Mouse (Mus musculus) midbrain, embryonic 16.5 days (tissue): ENCODE results near the gene Srbd1. TPM values are rescaled to one million over a fixed set of nuclear protein-coding genes. Genes with fewer than 3 reads are reported as not detected.

Source experiments
- ATAC-seq: fragments of 200-750 bp; cut with Nextera tagmentation; 2 replicates; pipeline ENCODE4 v1.8.0; 2017; ENCODE audit warnings: moderate TSS enrichment
- H3K27ac ChIP-seq: fragments of 300-500 bp; sonication (generic); 2 replicates; pipeline ENCODE4 v1.5.1; 2014; ENCODE audit warnings: mild to moderate bottlenecking, low read length, mixed read lengths
- H3K27me3 ChIP-seq: fragments of 300-500 bp; sonication (generic); 2 replicates; pipeline ENCODE4 v1.6.1; 2014; ENCODE audit warnings: low read depth, low read length, mixed read lengths; ENCODE audit not compliant: control insufficient read depth, insufficient read depth
- H3K36me3 ChIP-seq: fragments of 300-500 bp; sonication (generic); 2 replicates; pipeline ENCODE4 v1.6.1; 2014; ENCODE audit warnings: mild to moderate bottlenecking, low read length, moderate library complexity, mixed read lengths; ENCODE audit not compliant: control insufficient read depth, insufficient read depth
- H3K4me1 ChIP-seq: fragments of 300-500 bp; sonication (generic); 2 replicates; pipeline ENCODE4 v1.6.1; 2014; ENCODE audit warnings: mild to moderate bottlenecking, low read length, mixed read lengths; ENCODE audit not compliant: control insufficient read depth, insufficient read depth
- H3K4me2 ChIP-seq: fragments of 300-500 bp; sonication (generic); 2 replicates; pipeline ENCODE4 v1.6.1; 2014; ENCODE audit warnings: mild to moderate bottlenecking, low read length, mixed read lengths
- H3K4me3 ChIP-seq: fragments of 300-500 bp; sonication (generic); 2 replicates; pipeline ENCODE4 v1.5.1; 2014; ENCODE audit warnings: low read depth, mild to moderate bottlenecking, low read length, moderate library complexity, mixed read lengths
- H3K9ac ChIP-seq: fragments of 300-500 bp; sonication (generic); 2 replicates; pipeline ENCODE4 v1.6.1; 2014; ENCODE audit warnings: low read depth, low read length, mixed read lengths
- H3K9me3 ChIP-seq: fragments of 300-500 bp; sonication (generic); replicated peaks from 2 replicates; pipeline ENCODE4 v1.6.1; 2014; ENCODE audit warnings: mild to moderate bottlenecking, low read length, mixed read lengths; ENCODE audit not compliant: control insufficient read depth, poor library complexity, severe bottlenecking
- WGBS: fragments of 180-500 bp; shearing (Covaris S2); extraction: QIAGEN DNeasy Blood & Tissue Kit; methylation state at CpG from one replicate; pipeline ENCODE4 v1.1.7; 2014; 5-methylcytosine and 5-hydroxymethylcytosine counted together
- polyA plus RNA-seq: library from polyadenylated mRNA; unstranded; fragments of >200 nt; fragmentation: Nextera tagmentation; extraction: Ambion mirVana; gene quantifications from 2 replicates; pipeline ENCODE4 v1.2.1, GENCODE M21; 2015

Gene Srbd1
- polyA plus RNA-seq, 1 experiment from 2014 or later, result 15.5 TPM

- Histone ChIP-seq H3K4me1 (no peaks in the 10 kb centered on the region), H3K9ac (no peak overlapping the region), H3K4me3 (no peak overlapping the region), H3K4me2 (no peak overlapping the region), H3K27me3 (no peaks in the 10 kb centered on the region), H3K36me3 (peaks cover 5% of the 10 kb centered on the region; the same call in 1 of the 2 replicates), H3K9me3 (no peaks in the 10 kb centered on the region), H3K27ac (no peak overlapping the region)
- ATAC-seq, result no peak
- WGBS, result 95% methylated on average over 3 of the region's 3 CpGs
Measured at GRCm38 (mm10) chr17:86123146-86123545, 21.8 kb downstream of the Srbd1 start.

GRCm38 (mm10) chr17:86096875-86097274 lies 48.1 kb downstream of the Srbd1 start:
- Histone ChIP-seq H3K4me3 (no peak overlapping the region), H3K27me3 (no peaks in the 10 kb centered on the region), H3K4me1 (no peaks in the 10 kb centered on the region), H3K9me3 (no peaks in the 10 kb centered on the region), H3K4me2 (no peak overlapping the region), H3K36me3 (peaks cover 3% of the 10 kb centered on the region; the same call in 1 of the 2 replicates), H3K27ac (no peak overlapping the region), H3K9ac (no peak overlapping the region)
- no peak for ATAC-seq
- WGBS, result 98% methylated on average over 2 of the region's 2 CpGs

- Histone ChIP-seq H3K4me2 (no peak overlapping the region), H3K4me3 (no peak overlapping the region), H3K27me3 (no peaks in the 10 kb centered on the region), H3K9me3 (no peaks in the 10 kb centered on the region), H3K4me1 (no peaks in the 10 kb centered on the region), H3K36me3 (peaks cover 3% of the 10 kb centered on the region; the same call in 1 of the 2 replicates), H3K9ac (no peak overlapping the region), H3K27ac (no peak overlapping the region)
- WGBS, result 98% methylated on average over 1 of the region's 1 CpGs
- ATAC-seq, result no peak
Measured at GRCm38 (mm10) chr17:86093124-86093523, 51.9 kb downstream of the Srbd1 start.

GRCm38 (mm10) chr17:86091631-86092030 lies 53.3 kb downstream of the Srbd1 start:
- Histone ChIP-seq H3K4me2 (no peak overlapping the region), H3K4me1 (no peaks in the 10 kb centered on the region), H3K4me3 (no peak overlapping the region), H3K9ac (no peak overlapping the region), H3K9me3 (no peaks in the 10 kb centered on the region), H3K27me3 (no peaks in the 10 kb centered on the region), H3K36me3 (peaks cover 3% of the 10 kb centered on the region; the same call in 1 of the 2 replicates), H3K27ac (no peak overlapping the region)
- ATAC-seq, result no peak
- 83% methylated on average over 1 of the region's 1 CpGs for WGBS

- H3K27ac ChIP-seq, result no peak overlapping the region
- no peak overlapping the region for H3K4me2 ChIP-seq
- no peaks in the 10 kb centered on the region for H3K9me3 ChIP-seq
- WGBS, result 44% methylated on average over 9 of the region's 9 CpGs
- H3K4me3 ChIP-seq, result no peak overlapping the region
- no peaks in the 10 kb centered on the region for H3K36me3 ChIP-seq
- H3K4me1 ChIP-seq, result no peaks in the 10 kb centered on the region
- no peak for ATAC-seq
- no peaks in the 10 kb centered on the region for H3K27me3 ChIP-seq
- no peak overlapping the region for H3K9ac ChIP-seq
Measured at GRCm38 (mm10) chr17:86089893-86090588, 54.9 kb downstream of the Srbd1 start.

GRCm38 (mm10) chr17:86087922-86088321 lies 57.1 kb downstream of the Srbd1 start:
- ATAC-seq, result no peak
- 93% methylated on average over 9 of the region's 9 CpGs for WGBS
- Histone ChIP-seq H3K9ac (no peak overlapping the region), H3K9me3 (no peaks in the 10 kb centered on the region), H3K27me3 (no peaks in the 10 kb centered on the region), H3K4me2 (no peak overlapping the region), H3K4me3 (no peak overlapping the region), H3K4me1 (no peaks in the 10 kb centered on the region; the same call in 1 of the 2 replicates), H3K27ac (no peak overlapping the region), H3K36me3 (no peaks in the 10 kb centered on the region)

GRCm38 (mm10) chr17:86086191-86086590 lies 58.8 kb downstream of the Srbd1 start:
- no peaks in the 10 kb centered on the region for H3K27me3 ChIP-seq
- H3K9me3 ChIP-seq, result no peaks in the 10 kb centered on the region
- H3K9ac ChIP-seq, result no peak overlapping the region
- H3K36me3 ChIP-seq, result no peaks in the 10 kb centered on the region
- H3K4me3 ChIP-seq, result no peak overlapping the region
- H3K4me2 ChIP-seq, result no peak overlapping the region
- H3K4me1 ChIP-seq, result no peaks in the 10 kb centered on the region; the same call in 1 of the 2 replicates
- no peak for ATAC-seq
- WGBS, result 83% methylated on average over 4 of the region's 4 CpGs
- no peak overlapping the region for H3K27ac ChIP-seq

- Histone ChIP-seq H3K9ac (no peak overlapping the region), H3K27ac (no peak overlapping the region), H3K36me3 (0 out of 2 replicates have a peak, but pooled peaks cover 4% of the 10 kb centered on the region), H3K9me3 (no peaks in the 10 kb centered on the region), H3K4me2 (no peak overlapping the region), H3K4me3 (no peak overlapping the region), H3K27me3 (no peaks in the 10 kb centered on the region), H3K4me1 (no peaks in the 10 kb centered on the region; the same call in 1 of the 2 replicates)
- no peak for ATAC-seq
- 54% methylated on average over 7 of the region's 7 CpGs for WGBS
Measured at GRCm38 (mm10) chr17:86083207-86083606, 61.8 kb downstream of the Srbd1 start.

- H3K4me2 ChIP-seq, result no peak overlapping the region
- H3K4me1 ChIP-seq, result no peaks in the 10 kb centered on the region; the same call in 1 of the 2 replicates
- no peaks in the 10 kb centered on the region for H3K27me3 ChIP-seq
- ATAC-seq, result no peak
- 0 out of 2 replicates have a peak, but pooled peaks cover 4% of the 10 kb centered on the region for H3K36me3 ChIP-seq
- H3K27ac ChIP-seq, result no peak overlapping the region
- no peak overlapping the region for H3K9ac ChIP-seq
- H3K9me3 ChIP-seq, result no peaks in the 10 kb centered on the region
- 75% methylated on average over 11 of the region's 11 CpGs for WGBS
- H3K4me3 ChIP-seq, result no peak overlapping the region
Measured at GRCm38 (mm10) chr17:86078060-86078459, 66.9 kb downstream of the Srbd1 start.
